Comparison of ENCODE assay signal across 27 mouse cellular contexts in the genomic region with DNA sequence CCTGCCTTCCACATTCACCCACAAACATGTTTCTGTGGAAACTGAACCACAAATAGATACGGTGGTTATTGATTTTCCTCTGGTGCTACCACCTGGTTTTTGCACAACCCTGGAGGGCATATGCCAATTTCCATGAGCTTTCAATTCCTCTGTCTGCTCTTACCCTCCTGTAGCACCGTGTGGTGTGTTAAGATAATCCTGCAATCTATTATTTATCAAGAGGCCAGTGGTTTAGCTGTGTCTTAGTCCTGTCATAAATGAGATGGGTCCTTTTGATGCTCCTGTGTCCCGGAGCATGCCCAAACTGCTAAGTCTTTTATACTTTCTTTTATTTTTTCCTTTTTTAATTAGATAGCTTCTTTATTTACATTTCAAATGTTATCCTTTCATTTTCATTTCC. TPM values are rescaled to one million over a fixed set of nuclear protein-coding genes. Genes with fewer than 3 reads are reported as not detected.
"Had no signal": no experiment of that assay in that cellular context is flagged by ENCODE, and none has a peak within 500 bp of the region (broad histone marks: within the 10 kb centered on the region; RNA-seq: fewer than 3 reads in every experiment).

No protein-coding gene starts in this region.

- ATAC-seq: hindbrain, embryonic 16.5 days; inflammation-experienced regulatory T-cells, adult 6 months; intestine, embryonic 15.5 days; intestine, postnatal 0 days had no signal

- H3K36me3 ChIP-seq: heart, embryonic 10.5 days; heart, embryonic 12.5 days; hindbrain, embryonic 10.5 days; hindbrain, embryonic 12.5 days; intestine, embryonic 15.5 days; limb, embryonic 10.5 days; limb, embryonic 12.5 days had no signal

- H3K4me1 ChIP-seq: heart, embryonic 10.5 days; heart, embryonic 12.5 days; hindbrain, embryonic 10.5 days; hindbrain, embryonic 12.5 days; intestine, embryonic 15.5 days; limb, embryonic 10.5 days; limb, embryonic 12.5 days had no signal

- DNase-seq: gastrocnemius, postnatal 14 days; gastrocnemius, postnatal 36 days; heart, adult 11 months; heart, postnatal 10 days; heart, postnatal 4 days; kidney, adult 18-20 months; kidney, adult 8-10 months; kidney, postnatal 10 days; kidney, postnatal 25 days; kidney, postnatal 4 days had no signal

- H3K4me2 ChIP-seq: heart, embryonic 12.5 days; hindbrain, embryonic 12.5 days; hindbrain, embryonic 14.5 days; intestine, embryonic 15.5 days; limb, embryonic 12.5 days had no signal

- H3K9ac ChIP-seq: heart, embryonic 12.5 days; hindbrain, embryonic 12.5 days; hindbrain, embryonic 14.5 days; intestine, embryonic 15.5 days; limb, embryonic 12.5 days had no signal

- H3K27ac ChIP-seq: heart, embryonic 10.5 days; hindbrain, embryonic 10.5 days; hindbrain, embryonic 12.5 days; hindbrain, embryonic 14.5 days; intestine, embryonic 15.5 days; layer of hippocampus, adult 2 months; left cerebral cortex, adult 2 months; limb, embryonic 10.5 days; limb, embryonic 12.5 days had no signal

- H3K27me3 ChIP-seq: heart, embryonic 12.5 days; hindbrain, embryonic 12.5 days; intestine, embryonic 15.5 days; limb, embryonic 12.5 days had no signal

- H3K4me3 ChIP-seq: heart, embryonic 10.5 days; heart, embryonic 12.5 days; hindbrain, embryonic 10.5 days; hindbrain, embryonic 12.5 days; intestine, embryonic 15.5 days; layer of hippocampus, adult 2 months; left cerebral cortex, adult 2 months; limb, embryonic 10.5 days; limb, embryonic 12.5 days had no signal

- H3K9me3 ChIP-seq: heart, embryonic 10.5 days; heart, embryonic 12.5 days; hindbrain, embryonic 10.5 days; hindbrain, embryonic 12.5 days; intestine, embryonic 15.5 days; limb, embryonic 10.5 days; limb, embryonic 12.5 days had no signal

RNA-seq across cellular contexts. Expression of a gene that starts 20.4 kb away (rescaled TPM):
- total RNA-seq: gastrocnemius, adult 18-20 months; gastrocnemius, adult 8-10 months; gastrocnemius, postnatal 36 days had no signal
- polyA plus RNA-seq: gonadal fat pad, adult 2 months; inflammation-experienced regulatory T-cells, adult 6 months; kidney, embryonic 14.5 days had no signal
